Mouse (Mus musculus): ENCODE measurements at regions not wholly inside any gene's neighbourhood (a gene's known extent, or its start where the extent isn't known, plus 50 kb on each side); places are given as distances from the start of the nearest gene placed in this dataset.
A peak's percentile ranks its signal among the peaks of the same experiment; 100 is the strongest.

- Histone ChIP-seq H3K9ac (ENCODE audit: low read length) (no peak overlapping the region), H3K4me1 (replicated peaks; ENCODE audit: control insufficient read depth, insufficient read depth, low read length) (no peaks in the 10 kb centered on the region), H3K27ac (ENCODE audit: low read length) (no peak overlapping the region), H3K27me3 (ENCODE audit: control insufficient read depth, insufficient read depth, low read depth, low read length) (no peaks in the 10 kb centered on the region), H3K36me3 (ENCODE audit: control insufficient read depth, insufficient read depth, low read length) (no peaks in the 10 kb centered on the region), H3K4me2 (ENCODE audit: low read depth, low read length) (no peak overlapping the region), H3K4me3 (ENCODE audit: low read length) (no peak overlapping the region), H3K9me3 (ENCODE audit: control insufficient read depth, low read length) (no peaks in the 10 kb centered on the region)
- 73% methylated on average over 1 of the region's 1 CpGs for WGBS
- ATAC-seq (ENCODE audit: low read depth) = no peak
Observed at GRCm38 (mm10) chr2:133125212-133125801, 179.6 kb upstream of the Fermt1 start.

- Histone ChIP-seq H3K36me3 (ENCODE audit: control insufficient read depth, insufficient read depth, low read length) (no peaks in the 10 kb centered on the region), H3K9me3 (ENCODE audit: control insufficient read depth, low read length) (no peaks in the 10 kb centered on the region), H3K9ac (ENCODE audit: low read length) (no peak overlapping the region), H3K27ac (ENCODE audit: low read length) (no peak overlapping the region), H3K27me3 (ENCODE audit: control insufficient read depth, insufficient read depth, low read depth, low read length) (no peaks in the 10 kb centered on the region), H3K4me1 (replicated peaks; ENCODE audit: control insufficient read depth, insufficient read depth, low read length) (no peaks in the 10 kb centered on the region), H3K4me2 (ENCODE audit: low read depth, low read length) (no peak overlapping the region), H3K4me3 (ENCODE audit: low read length) (no peak overlapping the region)
- WGBS = 46% methylated on average over 3 of the region's 3 CpGs
- ATAC-seq (ENCODE audit: low read depth) = no peak
Observed at GRCm38 (mm10) chr2:133134878-133135277, 189.2 kb upstream of the Fermt1 start.

DNA sequence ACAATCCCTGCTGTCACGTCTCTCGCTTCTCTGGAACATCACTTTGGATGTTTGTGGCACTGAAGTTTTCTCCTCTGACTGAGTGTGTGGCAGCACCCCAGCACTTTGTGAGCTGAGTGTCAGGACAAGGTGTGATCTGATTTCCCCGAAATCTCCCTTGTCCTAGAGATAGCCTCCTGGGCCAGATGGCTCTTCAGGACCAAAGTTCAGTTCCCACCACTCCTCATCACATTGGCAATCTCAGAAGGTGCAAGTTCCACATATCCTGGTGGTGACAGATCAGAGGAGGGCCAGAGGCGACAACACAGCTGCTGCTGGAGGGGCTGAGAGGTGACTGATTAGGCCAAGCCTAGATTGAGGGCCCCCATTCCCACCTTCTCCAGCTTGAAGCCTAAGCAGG, 193.2 kb upstream of the Fermt1 start:
- no peak overlapping the region for H3K9ac ChIP-seq (ENCODE audit: low read length)
- no peak overlapping the region for H3K4me2 ChIP-seq (ENCODE audit: low read depth, low read length)
- WGBS = 72% methylated on average over 4 of the region's 4 CpGs
- no peaks in the 10 kb centered on the region for H3K27me3 ChIP-seq (ENCODE audit: control insufficient read depth, insufficient read depth, low read depth, low read length)
- ATAC-seq (ENCODE audit: low read depth) = no peak
- 0 out of 2 replicates have a peak, but pooled peaks cover 6% of the 10 kb centered on the region for H3K4me1 ChIP-seq (replicated peaks; ENCODE audit: control insufficient read depth, insufficient read depth, low read length)
- H3K9me3 ChIP-seq (ENCODE audit: control insufficient read depth, low read length) = no peaks in the 10 kb centered on the region
- no peaks in the 10 kb centered on the region for H3K36me3 ChIP-seq (ENCODE audit: control insufficient read depth, insufficient read depth, low read length)
- no peak overlapping the region for H3K27ac ChIP-seq (ENCODE audit: low read length)
- no peak overlapping the region for H3K4me3 ChIP-seq (ENCODE audit: low read length)

GRCm38 (mm10) chr2:133141341-133142035, 195.8 kb upstream of the Fermt1 start:
- no peaks in the 10 kb centered on the region for H3K27me3 ChIP-seq (ENCODE audit: control insufficient read depth, insufficient read depth, low read depth, low read length)
- H3K9me3 ChIP-seq (ENCODE audit: control insufficient read depth, low read length) = no peaks in the 10 kb centered on the region
- H3K4me3 ChIP-seq (ENCODE audit: low read length) = no peak overlapping the region
- H3K27ac ChIP-seq (ENCODE audit: low read length) = peak overlapping the region; percentile 79
- no peak overlapping the region for H3K4me2 ChIP-seq (ENCODE audit: low read depth, low read length)
- no peak overlapping the region for H3K9ac ChIP-seq (ENCODE audit: low read length)
- WGBS = 34% methylated on average over 6 of the region's 6 CpGs
- H3K4me1 ChIP-seq (replicated peaks; ENCODE audit: control insufficient read depth, insufficient read depth, low read length) = 0 out of 2 replicates have a peak, but pooled peaks cover 6% of the 10 kb centered on the region
- no peaks in the 10 kb centered on the region for H3K36me3 ChIP-seq (ENCODE audit: control insufficient read depth, insufficient read depth, low read length)
- peak; percentile 98 for ATAC-seq (ENCODE audit: low read depth)

GRCm38 (mm10) chr2:133152461-133152860, 206.8 kb upstream of the Fermt1 start:
- no peak overlapping the region for H3K4me2 ChIP-seq (ENCODE audit: low read depth, low read length)
- H3K27ac ChIP-seq (ENCODE audit: low read length) = no peak overlapping the region
- H3K4me3 ChIP-seq (ENCODE audit: low read length) = no peak overlapping the region
- no peaks in the 10 kb centered on the region for H3K36me3 ChIP-seq (ENCODE audit: control insufficient read depth, insufficient read depth, low read length)
- H3K9me3 ChIP-seq (ENCODE audit: control insufficient read depth, low read length) = no peaks in the 10 kb centered on the region
- ATAC-seq (ENCODE audit: low read depth) = peak; percentile 71; the same call in 1 of the 2 replicates
- H3K4me1 ChIP-seq (replicated peaks; ENCODE audit: control insufficient read depth, insufficient read depth, low read length) = no peaks in the 10 kb centered on the region
- 55% methylated on average over 1 of the region's 1 CpGs for WGBS
- H3K27me3 ChIP-seq (ENCODE audit: control insufficient read depth, insufficient read depth, low read depth, low read length) = no peaks in the 10 kb centered on the region
- H3K9ac ChIP-seq (ENCODE audit: low read length) = no peak overlapping the region

GRCm38 (mm10) chr2:133156537-133156936, 210.8 kb upstream of the Fermt1 start:
- H3K27me3 ChIP-seq (ENCODE audit: control insufficient read depth, insufficient read depth, low read depth, low read length) = no peaks in the 10 kb centered on the region
- ATAC-seq (ENCODE audit: low read depth) = no peak
- 45% methylated on average over 3 of the region's 3 CpGs for WGBS

DNA sequence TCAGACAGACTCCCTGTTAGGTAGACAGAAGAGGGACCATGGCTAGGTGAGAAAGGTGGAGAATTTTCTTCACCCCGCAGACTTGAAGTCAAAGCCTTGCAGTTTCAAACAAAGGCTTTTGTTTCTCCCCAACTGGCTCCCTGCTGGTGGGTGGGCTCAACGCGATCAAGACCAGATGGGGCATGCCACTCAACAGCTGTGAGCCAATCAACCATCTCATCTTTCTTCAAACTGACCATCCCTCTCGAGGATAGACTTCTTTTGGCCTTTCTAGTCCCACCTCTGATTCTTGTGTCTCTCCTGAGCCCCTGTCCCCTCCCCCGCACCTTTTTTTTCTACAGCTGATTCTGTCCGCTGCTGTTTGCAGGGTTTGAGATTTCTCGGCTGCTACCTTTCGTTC, 212.5 kb upstream of the Fermt1 start:
- H3K4me2 ChIP-seq (ENCODE audit: low read depth, low read length) = no peak overlapping the region
- no peak overlapping the region for H3K27ac ChIP-seq (ENCODE audit: low read length)
- H3K9me3 ChIP-seq (ENCODE audit: control insufficient read depth, low read length) = no peaks in the 10 kb centered on the region
- peaks cover 4% of the 10 kb centered on the region for H3K4me1 ChIP-seq (replicated peaks; ENCODE audit: control insufficient read depth, insufficient read depth, low read length)
- 44% methylated on average over 8 of the region's 8 CpGs for WGBS
- H3K9ac ChIP-seq (ENCODE audit: low read length) = no peak overlapping the region
- ATAC-seq (ENCODE audit: low read depth) = no peak
- H3K36me3 ChIP-seq (ENCODE audit: control insufficient read depth, insufficient read depth, low read length) = no peaks in the 10 kb centered on the region
- H3K4me3 ChIP-seq (ENCODE audit: low read length) = no peak overlapping the region
- no peaks in the 10 kb centered on the region for H3K27me3 ChIP-seq (ENCODE audit: control insufficient read depth, insufficient read depth, low read depth, low read length)

More at GRCm38 (mm10) chr2:133156537-133156936, 210.8 kb upstream of the Fermt1 start:
- no peaks in the 10 kb centered on the region for H3K9me3 ChIP-seq (ENCODE audit: control insufficient read depth, low read length)
- no peak overlapping the region for H3K27ac ChIP-seq (ENCODE audit: low read length)
- no peak overlapping the region for H3K4me2 ChIP-seq (ENCODE audit: low read depth, low read length)
- H3K9ac ChIP-seq (ENCODE audit: low read length) = no peak overlapping the region
- no peak overlapping the region for H3K4me3 ChIP-seq (ENCODE audit: low read length)
- H3K36me3 ChIP-seq (ENCODE audit: control insufficient read depth, insufficient read depth, low read length) = no peaks in the 10 kb centered on the region
- H3K4me1 ChIP-seq (replicated peaks; ENCODE audit: control insufficient read depth, insufficient read depth, low read length) = peaks cover 4% of the 10 kb centered on the region

GRCm38 (mm10) chr2:133159398-133159797, 213.7 kb upstream of the Fermt1 start:
- Histone ChIP-seq H3K27ac (ENCODE audit: low read length) (no peak overlapping the region), H3K4me3 (ENCODE audit: low read length) (no peak overlapping the region)

GRCm38 (mm10) chr2:133176411-133176810, 230.7 kb upstream of the Fermt1 start:
- H3K27ac ChIP-seq (ENCODE audit: low read length) = no peak overlapping the region
- H3K9me3 ChIP-seq (ENCODE audit: control insufficient read depth, low read length) = no peaks in the 10 kb centered on the region
- H3K4me2 ChIP-seq (ENCODE audit: low read depth, low read length) = no peak overlapping the region
- H3K27me3 ChIP-seq (ENCODE audit: control insufficient read depth, insufficient read depth, low read depth, low read length) = no peaks in the 10 kb centered on the region
- no peaks in the 10 kb centered on the region for H3K4me1 ChIP-seq (replicated peaks; ENCODE audit: control insufficient read depth, insufficient read depth, low read length)
- ATAC-seq (ENCODE audit: low read depth) = no peak
- no peak overlapping the region for H3K9ac ChIP-seq (ENCODE audit: low read length)
- no peak overlapping the region for H3K4me3 ChIP-seq (ENCODE audit: low read length)
- H3K36me3 ChIP-seq (ENCODE audit: control insufficient read depth, insufficient read depth, low read length) = no peaks in the 10 kb centered on the region
- WGBS = 78% methylated on average over 3 of the region's 3 CpGs

More at GRCm38 (mm10) chr2:133159398-133159797, 213.7 kb upstream of the Fermt1 start:
- ATAC-seq (ENCODE audit: low read depth) = 0 out of 2 replicates have a peak, but pooled peaks have one; percentile 36
- Histone ChIP-seq H3K4me2 (ENCODE audit: low read depth, low read length) (no peak overlapping the region), H3K9me3 (ENCODE audit: control insufficient read depth, low read length) (no peaks in the 10 kb centered on the region), H3K27me3 (ENCODE audit: control insufficient read depth, insufficient read depth, low read depth, low read length) (no peaks in the 10 kb centered on the region), H3K4me1 (replicated peaks; ENCODE audit: control insufficient read depth, insufficient read depth, low read length) (peaks cover 4% of the 10 kb centered on the region), H3K36me3 (ENCODE audit: control insufficient read depth, insufficient read depth, low read length) (no peaks in the 10 kb centered on the region), H3K9ac (ENCODE audit: low read length) (no peak overlapping the region)
- 20% methylated on average over 2 of the region's 2 CpGs for WGBS

Measured in lung, embryonic 16.5 days (tissue).